Mouse (Mus musculus) mouse embryonic stem cell (cell line): ENCODE results near the gene Cib2.
"Not testable (repeated sequence)": the region's sequence is repeated elsewhere in the genome, so short reads cannot be mapped to it uniquely, and the experiment has no call there.

Experiments
- in situ Hi-C, 2 experiments: fragments of 300-500 bp; cut with MboI; formaldehyde crosslinking; loops; 1 replicate in 1 of 2; 3 replicates in 1 of 2; pipeline ENCODE4 v1.14.3; 2019 to 2020; ENCODE audit warnings: low sequenced_read_pairs in 2 of 2, low pct_unique_long_range_greater_than_20kb in 1 of 2, mixed read lengths in 1 of 2; ENCODE audit not compliant: unreplicated experiment in 1 of 2

The Cib2 gene

DNA sequence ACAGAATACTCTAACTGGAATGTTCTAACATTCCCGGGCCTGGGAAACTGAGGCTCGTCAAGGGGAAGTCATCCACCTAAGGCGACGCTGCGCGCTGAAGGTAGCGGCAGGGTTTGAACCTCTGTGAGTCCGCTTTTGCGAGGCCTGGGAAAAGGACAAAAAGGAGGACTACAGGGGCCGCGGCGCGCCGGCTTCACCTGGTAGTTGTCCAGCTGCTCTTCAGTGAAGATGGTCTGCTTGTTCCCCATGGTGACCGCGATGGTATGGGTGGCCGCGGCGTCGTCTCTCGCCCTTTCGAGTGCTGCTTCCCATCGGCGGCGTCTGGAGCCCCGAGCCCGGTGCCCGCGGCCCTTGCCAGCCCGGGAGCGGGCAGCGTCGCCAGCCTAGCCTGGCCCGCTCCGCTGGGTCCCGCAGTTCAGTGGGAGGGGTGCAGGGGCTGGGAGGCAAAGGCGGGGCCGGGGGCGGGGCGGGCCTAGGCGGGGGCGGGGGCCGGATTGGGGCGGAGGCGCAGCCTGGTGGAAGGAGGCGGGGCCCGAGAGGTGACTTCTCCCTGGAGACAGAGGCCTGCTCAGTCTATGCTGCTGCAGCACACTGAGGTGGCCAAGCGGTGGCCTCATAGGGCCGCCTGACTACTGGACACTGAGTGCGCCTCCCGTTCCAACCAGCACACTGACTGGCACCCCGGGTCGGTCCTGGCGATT, at the start of gene Cib2:
TSS of gene Cib2 (minus strand) at position 448 of the 701 bp plus-strand sequence.
- in situ Hi-C loops, result no loop called here

DNA sequence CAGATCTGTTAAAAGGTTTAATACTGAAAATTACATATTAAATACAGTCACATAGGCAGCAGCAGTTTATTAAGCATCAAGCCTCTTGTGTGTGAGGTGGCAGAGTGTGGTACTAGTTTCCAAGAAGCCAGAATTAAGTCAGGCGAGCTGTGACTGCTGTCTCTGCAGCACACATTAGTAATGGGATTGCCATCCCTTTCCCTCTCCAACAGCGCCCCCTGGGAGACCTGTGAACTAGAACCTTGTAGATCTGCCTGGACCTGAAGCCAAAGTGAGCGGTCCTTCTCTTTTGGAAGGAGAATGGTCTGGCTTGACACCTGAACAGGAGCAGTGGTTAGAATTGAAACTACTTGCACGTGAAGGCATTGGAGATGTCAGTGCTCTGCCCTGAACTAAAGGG, 44.9 kb upstream of the Cib2 start:
- in situ Hi-C loops, result no loop called here

DNA sequence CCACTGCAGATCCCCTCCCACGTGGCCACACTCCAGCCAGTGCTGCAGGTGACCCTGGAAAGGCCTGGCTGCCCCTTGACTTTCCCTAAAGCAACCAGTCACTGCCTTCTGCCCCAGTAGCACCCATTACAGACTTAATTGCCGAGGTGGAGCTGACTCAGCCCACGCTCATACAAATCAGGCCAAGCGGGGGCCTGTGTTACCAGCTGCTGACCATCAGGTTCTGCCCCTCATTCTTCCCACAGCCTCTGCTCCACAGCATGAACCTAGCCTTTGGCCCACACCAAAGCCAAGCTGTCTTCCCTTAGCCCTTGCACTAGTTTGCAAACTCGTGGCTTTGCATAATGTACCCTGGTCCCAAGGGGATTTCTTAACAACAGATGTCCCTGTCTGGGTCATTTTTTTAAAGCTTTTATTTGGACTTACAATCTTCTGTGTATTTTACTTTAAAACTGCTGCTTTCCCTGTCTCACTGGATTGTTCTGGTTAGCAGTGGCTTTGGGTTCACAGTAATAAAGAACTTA, 44.2 kb upstream of the Cib2 start:
- in situ Hi-C loops, result no loop called here

DNA sequence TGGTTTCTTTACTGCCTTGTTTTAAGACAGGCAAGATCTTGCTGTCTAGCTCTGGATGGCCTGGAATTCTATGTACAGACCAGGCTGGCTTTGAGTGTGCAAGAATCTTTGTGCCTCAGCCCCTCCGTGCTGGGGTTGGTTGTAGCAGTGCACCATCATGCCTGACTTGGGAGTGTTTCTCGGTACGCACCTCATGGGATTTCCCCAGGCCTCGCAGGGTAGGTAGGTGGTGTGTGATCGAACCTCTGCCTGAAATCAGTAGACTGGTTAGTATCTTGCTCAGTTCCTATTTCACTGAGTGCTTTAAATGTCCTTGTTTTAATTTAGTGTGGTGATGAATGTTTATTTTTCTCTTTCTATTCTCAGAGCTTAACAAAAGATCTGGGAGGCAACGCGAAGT, 42.9 kb upstream of the Cib2 start:
- in situ Hi-C loops, result no loop called here

DNA sequence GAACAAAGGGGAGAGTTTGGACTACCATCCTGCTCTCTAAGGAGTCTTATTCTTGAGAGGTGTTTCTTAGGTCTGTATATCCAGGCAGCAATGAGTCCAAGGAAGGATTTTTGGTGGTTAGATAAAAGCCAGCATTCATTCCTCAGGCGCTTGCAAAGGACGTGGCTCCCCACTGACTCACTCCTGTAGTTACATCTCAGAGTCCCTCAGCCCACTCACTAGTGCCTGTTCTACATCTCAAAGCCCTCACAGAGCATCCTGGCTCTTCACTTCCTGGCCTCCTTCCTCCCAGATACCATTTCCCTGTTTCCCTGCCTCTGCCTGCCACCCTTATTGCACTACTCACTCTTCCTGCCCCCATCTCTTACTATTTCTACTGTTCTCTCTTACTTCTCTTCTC, 42.4 kb upstream of the Cib2 start:
- in situ Hi-C loops, result no loop called here

DNA sequence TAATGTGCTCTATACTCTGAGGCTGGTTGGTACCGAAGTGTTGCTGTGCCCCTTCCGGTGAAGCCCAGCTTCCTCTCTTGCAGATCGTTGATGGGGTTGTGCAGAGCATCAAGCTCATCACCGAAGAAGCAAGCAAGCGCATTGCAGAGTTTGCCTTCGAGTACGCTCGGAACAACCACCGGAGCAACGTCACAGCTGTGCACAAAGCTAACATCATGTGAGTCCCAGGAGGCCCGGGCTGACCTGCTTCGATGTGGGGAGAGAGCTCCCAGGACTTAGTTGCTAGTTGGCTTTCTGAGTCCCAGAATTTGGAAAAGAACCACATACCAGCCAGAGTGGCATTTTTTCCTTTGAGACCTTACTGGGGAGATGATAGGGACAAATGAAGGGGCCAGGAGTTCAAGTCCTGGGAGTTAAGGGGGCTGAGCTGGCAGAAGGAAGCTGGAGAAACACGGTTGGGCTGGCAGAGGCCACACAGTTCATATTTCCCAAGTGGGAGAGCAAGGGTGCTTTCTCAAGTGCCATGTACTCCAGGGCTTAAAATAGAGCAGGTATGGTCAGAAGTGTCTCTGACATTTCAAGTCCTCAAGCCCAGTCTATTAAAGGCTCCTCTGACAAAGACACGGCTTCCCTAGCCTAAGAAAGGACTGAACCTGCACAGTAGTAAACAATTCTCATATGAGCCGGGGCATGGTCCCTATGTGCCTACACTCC, 36.9 kb upstream of the Cib2 start:
- in situ Hi-C loops, result no loop called here

DNA sequence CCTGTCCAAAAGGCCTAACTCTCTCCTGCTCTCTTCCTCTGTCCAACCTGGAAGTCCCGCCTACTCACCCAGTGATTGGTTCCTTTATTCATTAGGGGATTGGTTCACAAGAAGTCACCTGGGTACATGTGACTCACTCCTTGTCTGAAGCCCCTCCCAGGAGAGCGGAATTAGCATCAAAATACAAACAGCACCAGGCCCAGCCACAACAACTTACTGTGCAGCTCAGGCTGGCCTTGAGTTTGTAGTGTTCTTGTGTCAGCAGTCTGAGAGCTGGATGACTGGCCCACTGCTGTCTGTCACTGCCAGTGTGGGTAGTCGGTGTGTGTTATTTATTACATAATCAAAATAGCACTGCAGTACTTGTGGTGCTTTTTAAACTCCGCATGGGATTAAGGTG, 33.6 kb upstream of the Cib2 start:
- in situ Hi-C loops, result not testable (repeated sequence)

DNA sequence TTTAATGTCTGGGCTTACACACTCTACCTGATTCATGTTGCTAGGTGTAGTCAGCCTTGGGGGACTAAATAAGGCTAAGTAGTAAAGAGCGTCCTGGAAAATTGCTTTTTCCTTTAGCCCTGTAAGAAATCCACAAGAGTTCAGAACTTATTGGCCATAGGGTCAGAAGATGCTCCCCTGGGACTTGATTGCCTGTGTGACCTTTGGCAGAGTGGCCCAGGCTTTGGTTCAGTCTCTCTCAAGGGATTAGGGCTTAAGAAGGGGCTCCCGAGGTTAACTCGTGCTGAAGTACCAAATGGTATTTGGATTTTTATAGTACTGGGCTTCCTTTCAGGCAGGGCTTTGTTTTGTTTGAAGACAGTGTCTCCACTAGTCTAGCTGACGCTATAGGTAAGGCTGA, 27.8 kb upstream of the Cib2 start:
- in situ Hi-C loops, result no loop called here

DNA sequence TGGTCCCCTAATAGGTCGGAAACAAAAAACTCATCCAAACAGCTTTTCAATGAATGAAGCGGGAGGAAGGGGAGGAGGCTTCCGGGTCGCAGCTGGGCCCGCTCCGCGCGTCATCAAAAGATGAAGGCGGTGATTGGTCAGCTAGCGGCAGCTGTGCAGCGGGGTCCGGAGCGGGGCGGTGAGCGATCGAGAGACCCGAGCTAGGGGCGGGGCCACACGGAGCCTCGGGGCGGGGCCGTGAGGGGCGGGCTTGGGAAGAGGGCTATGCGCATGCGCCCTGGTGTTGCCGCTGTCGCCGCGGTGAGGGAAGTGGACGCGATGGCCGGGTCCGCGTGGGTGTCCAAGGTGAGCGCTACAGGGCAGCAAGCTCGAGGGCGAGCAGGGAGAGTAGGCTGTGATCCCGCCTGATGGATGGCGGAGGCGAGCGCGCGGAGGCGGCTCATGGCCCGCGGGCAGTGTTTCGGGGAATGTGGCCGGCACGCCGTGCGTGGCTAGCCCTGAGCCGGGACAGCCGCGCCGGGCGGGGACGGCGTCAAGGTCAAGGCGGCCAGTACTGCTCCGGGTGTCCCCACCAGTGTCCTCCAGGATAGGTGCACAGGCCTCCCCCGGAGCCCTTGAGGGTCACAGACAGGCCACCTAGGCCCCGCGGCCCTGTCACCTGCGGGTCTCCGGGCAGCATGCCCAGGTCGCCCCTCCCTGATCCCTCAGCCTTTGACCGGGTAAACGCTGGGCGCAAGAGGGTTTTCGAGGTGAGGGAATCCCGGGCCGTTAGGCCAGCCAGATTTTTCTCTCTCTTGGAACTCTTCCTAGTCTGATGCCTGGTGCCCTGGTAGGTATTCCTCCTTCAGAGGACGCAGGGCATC, 26.4 kb upstream of the Cib2 start, which contains the start of gene Idh3a:
TSS of gene Idh3a (plus strand) at position 136 of the 863 bp plus-strand sequence.
- in situ Hi-C loops, result no loop called here

DNA sequence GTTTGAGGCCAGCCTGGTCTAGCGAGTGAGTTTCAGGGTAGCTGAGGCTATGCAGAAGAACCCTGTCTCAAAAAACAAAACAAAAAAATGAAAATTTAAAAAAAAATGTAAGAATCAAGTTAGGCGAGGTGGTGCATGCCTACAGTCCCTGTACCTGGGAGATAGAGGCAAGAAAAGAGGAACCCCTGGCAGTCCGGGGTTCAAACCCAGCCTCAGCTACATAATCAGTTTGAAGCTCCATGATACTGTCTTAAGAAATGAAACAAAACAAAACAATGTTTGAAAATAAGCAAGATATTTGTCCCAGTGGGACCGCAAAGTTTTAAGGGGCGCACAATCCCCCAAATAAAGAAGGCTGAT, 25.8 kb upstream of the Cib2 start:
- in situ Hi-C loops, result no loop called here

DNA sequence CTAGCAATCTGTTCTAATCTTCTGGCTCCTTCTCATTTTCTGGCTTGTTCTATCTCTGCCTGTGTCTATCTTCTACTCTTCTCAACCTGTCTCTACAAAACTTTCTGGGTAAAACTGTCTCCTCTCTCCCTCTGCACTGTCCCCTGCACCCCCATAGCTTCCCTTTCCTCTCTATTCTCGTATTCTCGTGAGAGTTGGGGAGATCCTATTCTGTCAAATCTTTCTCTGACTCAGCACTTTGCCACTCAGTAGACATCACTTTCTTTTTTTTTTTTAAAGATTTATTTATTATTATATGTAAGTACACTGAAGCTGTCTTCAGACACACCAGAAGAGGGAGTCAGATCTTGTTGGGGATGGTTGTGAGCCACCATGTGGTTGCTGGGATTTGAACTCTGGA, 24.1 kb upstream of the Cib2 start:
- in situ Hi-C loops, result not testable (repeated sequence)

DNA sequence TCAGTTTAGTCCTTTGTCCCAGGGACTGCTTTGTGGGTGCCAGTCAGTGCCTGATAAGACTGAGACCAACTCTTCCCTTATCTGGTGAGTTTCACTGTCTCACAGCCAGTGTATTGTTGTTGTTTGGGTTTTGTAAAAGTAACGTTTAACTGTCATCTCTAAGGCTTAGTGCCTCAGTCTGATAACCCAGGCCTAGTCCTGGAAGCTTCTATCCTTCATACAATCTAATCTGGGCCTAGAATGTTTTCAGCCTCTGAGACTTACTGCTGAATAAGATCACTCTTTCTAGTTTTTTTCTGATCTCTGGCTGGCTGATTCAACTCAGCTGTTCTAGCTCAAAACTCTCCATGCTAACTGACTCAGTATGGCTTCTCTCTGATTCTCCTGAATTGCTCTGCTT, 23.7 kb upstream of the Cib2 start:
- in situ Hi-C loops, result no loop called here

DNA sequence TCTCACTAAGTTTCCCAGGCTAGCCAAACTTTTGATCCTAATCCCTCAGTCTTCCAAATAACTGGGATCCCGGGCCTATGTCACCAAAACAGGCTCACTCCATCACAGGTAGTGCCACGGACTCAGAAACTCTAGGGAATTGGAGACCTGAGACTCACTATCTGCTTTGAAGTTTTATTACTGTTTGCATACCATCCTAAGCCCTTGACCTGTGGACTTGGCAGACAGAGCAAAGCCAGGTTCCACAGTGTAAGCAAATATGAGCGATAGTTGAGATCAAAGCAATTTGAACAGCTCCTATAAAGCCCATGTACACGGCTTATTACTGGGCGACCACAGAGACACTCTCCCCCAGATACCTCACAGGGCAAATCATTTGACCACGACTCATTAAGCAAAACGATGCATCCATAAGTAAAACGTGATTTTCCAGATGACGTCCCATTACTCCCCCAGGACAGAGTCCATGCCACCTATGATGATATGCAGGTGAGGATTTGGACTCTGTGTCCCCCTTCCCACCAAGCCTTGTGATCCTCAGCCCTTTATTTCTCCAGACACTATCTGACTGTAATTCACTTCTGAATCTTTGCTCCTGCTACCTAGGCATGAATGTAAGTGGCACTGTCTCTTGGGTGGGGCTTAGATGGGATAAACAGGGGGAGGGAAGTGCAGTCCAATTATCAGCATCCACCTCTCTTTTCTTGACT, 11.3 kb upstream of the Cib2 start:
- in situ Hi-C loops, result no loop called here

DNA sequence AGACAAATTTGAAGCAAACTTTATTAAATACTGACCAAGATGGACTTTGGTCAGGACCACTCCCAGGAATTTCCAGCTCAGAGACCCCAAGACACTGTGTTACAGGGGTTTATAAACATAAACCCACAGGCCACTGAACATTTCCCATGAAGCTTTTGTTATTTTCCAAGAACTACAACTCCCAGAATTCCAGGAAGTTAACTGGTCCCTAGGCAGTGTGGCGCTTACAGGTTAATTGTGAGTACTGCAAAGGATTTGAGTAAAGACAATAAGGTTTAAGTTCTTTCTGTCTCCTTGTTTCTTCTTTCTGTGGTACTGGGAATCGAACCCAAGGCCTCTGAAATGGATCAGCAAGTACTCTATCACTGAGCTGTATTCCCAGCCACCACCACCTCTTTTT, 8.7 kb upstream of the Cib2 start:
- in situ Hi-C loops, result no loop called here

DNA sequence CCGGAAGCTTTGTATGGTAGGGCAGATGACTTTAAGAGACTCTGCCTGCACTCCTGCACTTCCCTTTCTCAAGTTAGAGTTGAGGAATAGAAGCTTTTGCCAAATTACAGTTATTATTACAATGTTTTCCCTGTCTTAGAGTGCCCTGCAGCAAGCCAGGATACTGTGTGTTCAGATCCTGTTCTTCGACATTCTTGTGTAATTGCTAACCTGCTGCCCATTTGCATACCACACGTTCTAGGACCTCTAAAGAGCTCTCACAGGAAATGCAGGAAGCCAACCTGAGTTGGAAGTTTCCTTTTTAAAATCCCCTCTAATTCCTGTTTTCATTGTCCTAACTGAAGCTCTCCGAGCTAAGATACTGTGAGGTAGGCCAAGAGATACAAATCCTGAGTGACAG, 6.9 kb upstream of the Cib2 start:
- in situ Hi-C loops, result no loop called here

DNA sequence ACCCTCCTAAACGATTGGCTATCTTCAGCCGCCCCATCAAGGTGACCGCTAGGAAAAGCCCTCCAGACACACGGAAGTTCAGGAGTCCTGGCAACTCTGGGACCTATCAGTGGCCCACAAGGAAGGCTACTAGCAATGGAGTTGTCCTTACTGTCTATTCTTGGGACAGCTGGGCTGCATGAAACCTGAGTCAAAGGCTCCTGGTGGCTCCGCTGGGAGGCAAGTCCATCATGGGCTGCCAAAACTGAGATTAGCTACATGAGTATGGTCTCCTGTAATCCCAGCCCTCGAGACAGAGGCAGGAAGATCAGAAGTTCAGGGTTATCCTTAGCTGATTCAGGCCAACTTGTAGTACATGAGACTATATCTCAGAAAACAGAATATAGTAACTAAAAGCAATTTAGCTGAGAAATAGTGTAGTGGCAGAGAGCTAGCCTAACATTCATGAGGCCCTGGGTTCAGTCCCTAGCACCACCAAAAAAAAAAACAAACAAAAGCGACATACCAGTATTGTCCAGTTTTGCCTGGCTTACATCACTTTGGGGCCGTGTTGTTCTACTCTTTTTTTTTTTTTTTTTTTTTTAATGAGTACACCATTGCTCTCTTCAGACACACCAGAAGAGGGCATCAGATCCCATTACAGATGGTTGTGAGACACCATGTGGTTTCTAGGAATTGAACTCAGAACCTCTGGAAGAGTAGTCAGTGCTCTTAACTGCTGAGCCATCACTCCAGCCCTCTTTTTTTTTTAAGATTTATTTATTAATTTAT, 998 bp upstream of the Cib2 start:
- in situ Hi-C loops, result no loop called here

DNA sequence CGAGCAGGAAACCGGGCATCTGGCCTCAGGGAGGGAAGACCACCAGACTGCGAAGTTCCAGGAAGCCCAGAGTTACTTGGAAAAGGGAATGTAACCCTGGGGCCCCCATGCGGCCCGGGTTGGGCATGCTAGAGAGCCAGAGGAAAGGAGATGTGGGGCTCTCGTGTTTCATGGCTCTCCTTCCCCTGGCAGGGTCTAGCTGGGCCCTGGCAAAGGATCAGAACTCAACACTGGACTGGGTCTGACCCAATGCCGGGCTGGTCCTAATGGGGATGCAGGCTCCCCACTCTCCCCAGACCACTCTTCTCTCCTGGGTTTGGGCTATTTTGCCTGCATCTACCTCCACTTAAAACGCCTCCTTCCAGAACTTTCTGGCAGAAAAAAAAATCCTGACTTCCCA, 1.3 kb downstream of the Cib2 start:
- in situ Hi-C loops, result no loop called here

DNA sequence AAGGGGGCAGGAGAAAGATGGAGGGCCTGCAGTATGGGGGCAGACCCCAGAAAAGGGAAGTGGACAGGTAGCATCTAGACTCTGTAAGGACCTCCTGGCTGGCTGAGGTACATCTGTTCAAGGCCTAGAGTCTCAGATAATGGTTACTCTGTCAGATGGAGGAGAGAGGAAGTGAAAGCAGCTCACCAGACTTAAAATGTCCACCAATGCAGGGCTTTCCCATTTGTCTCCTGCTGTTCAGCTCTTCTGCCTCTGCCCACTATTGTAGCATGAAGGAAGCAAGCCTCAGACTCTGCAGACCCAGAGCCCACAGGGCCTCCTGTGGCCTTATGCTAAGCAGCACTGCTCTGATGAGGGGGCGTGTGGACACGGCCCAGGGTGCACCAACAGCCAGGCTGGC, 5.0 kb downstream of the Cib2 start:
- in situ Hi-C loops, result no loop called here
